Mouse (Mus musculus) forebrain, embryonic 11.5 days (tissue): ENCODE results near the gene Atp11b. TPM values are rescaled to one million over a fixed set of nuclear protein-coding genes. Genes with fewer than 3 reads are reported as not detected.

Experiments used
- ATAC-seq: fragments of 200-750 bp; cut with Nextera tagmentation; replicated peaks from 2 replicates; pipeline ENCODE4 v1.8.0; 2017; ENCODE audit warnings: moderate TSS enrichment; ENCODE audit not compliant: low FRiP score
- DNase-seq: peaks from one replicate; pipeline ENCODE4 v3.0.0-alpha.2; 2017; ENCODE audit warnings: low spot score
- H3K27ac ChIP-seq: fragments of 300-500 bp; sonication (generic); 2 replicates; pipeline ENCODE4 v1.5.1; 2014; ENCODE audit warnings: low read depth, low read length
- H3K27me3 ChIP-seq: fragments of 300-500 bp; sonication (generic); 2 replicates; pipeline ENCODE4 v1.6.1; 2014; ENCODE audit warnings: mild to moderate bottlenecking, low read length, mixed read lengths; ENCODE audit not compliant: control insufficient read depth, insufficient read depth
- H3K36me3 ChIP-seq: fragments of 300-500 bp; sonication (generic); 2 replicates; pipeline ENCODE4 v1.6.1; 2014; ENCODE audit warnings: mild to moderate bottlenecking, low read length, moderate library complexity, mixed read lengths; ENCODE audit not compliant: control insufficient read depth, insufficient read depth
- H3K4me1 ChIP-seq: fragments of 300-500 bp; sonication (generic); replicated peaks from 2 replicates; pipeline ENCODE4 v1.6.1; 2014; ENCODE audit warnings: low read length, mixed read lengths; ENCODE audit not compliant: control insufficient read depth, insufficient read depth
- H3K4me2 ChIP-seq: fragments of 300-500 bp; sonication (generic); 2 replicates; pipeline ENCODE4 v1.6.1; 2014; ENCODE audit warnings: low read depth, mild to moderate bottlenecking, low read length, moderate library complexity, mixed read lengths; ENCODE audit not compliant: severe bottlenecking
- H3K4me3 ChIP-seq: fragments of 300-500 bp; sonication (generic); 2 replicates; pipeline ENCODE4 v1.5.1; 2014; ENCODE audit warnings: low read depth, low read length
- H3K9ac ChIP-seq: fragments of 300-500 bp; sonication (generic); 2 replicates; pipeline ENCODE4 v1.6.1; 2014; ENCODE audit warnings: low read length
- H3K9me3 ChIP-seq: fragments of 300-500 bp; sonication (generic); 2 replicates; pipeline ENCODE4 v1.6.1; 2016; ENCODE audit warnings: low read length, mixed read lengths; ENCODE audit not compliant: control insufficient read depth
- WGBS: fragments of 180-500 bp; shearing (Covaris S2); extraction: QIAGEN DNeasy Blood & Tissue Kit; methylation state at CpG from one replicate; pipeline ENCODE4 v1.1.7; 2014; 5-methylcytosine and 5-hydroxymethylcytosine counted together
- polyA plus RNA-seq: library from polyadenylated mRNA; unstranded; fragments of >200 nt; fragmentation: Nextera tagmentation; extraction: Ambion mirVana; gene quantifications from 2 replicates; pipeline ENCODE4 v1.2.1, GENCODE M21; 2014

Atp11b gene
- polyA plus RNA-seq = 29.8 and 30.0 TPM in 2 replicates

- H3K4me1 ChIP-seq = no peaks in the 10 kb centered on the region
- peak within 1 kb of the TSS; percentile 69 for H3K4me3 ChIP-seq
- peak within 1 kb of the TSS; percentile 68 for H3K27ac ChIP-seq
- DNase-seq (peak; percentile 95), ATAC-seq (peak; percentile 93)
- H3K36me3 ChIP-seq = no peaks in the 10 kb centered on the region
- H3K9ac ChIP-seq = peak within 1 kb of the TSS; percentile 77
- WGBS = under 1% methylated on average over 78 of the region's 114 CpGs
- no peaks in the 10 kb centered on the region for H3K9me3 ChIP-seq
- peak within 1 kb of the TSS; percentile 54 for H3K4me2 ChIP-seq
- H3K27me3 ChIP-seq = no peaks in the 10 kb centered on the region
Measured at GRCm38 (mm10) chr3:35753825-35754767, at the start of gene Atp11b. Atp11b (plus strand) TSS chr3:35754106.

GRCm38 (mm10) chr3:35704328-35704613 lies 49.6 kb upstream of the Atp11b start:
- no peaks in the 10 kb centered on the region for H3K9me3 ChIP-seq
- no peak for DNase-seq
- H3K4me2 ChIP-seq = no peak overlapping the region
- H3K36me3 ChIP-seq = no peaks in the 10 kb centered on the region
- ATAC-seq = no peak
- no peaks in the 10 kb centered on the region for H3K4me1 ChIP-seq
- no peak overlapping the region for H3K9ac ChIP-seq
- WGBS = 85% methylated on average over 4 of the region's 4 CpGs
- H3K27ac ChIP-seq = no peak overlapping the region
- no peak overlapping the region for H3K4me3 ChIP-seq
- H3K27me3 ChIP-seq = no peaks in the 10 kb centered on the region

GRCm38 (mm10) chr3:35719531-35720205 lies 34.2 kb upstream of the Atp11b start:
- no peak overlapping the region for H3K27ac ChIP-seq
- H3K36me3 ChIP-seq = no peaks in the 10 kb centered on the region
- WGBS = 83% methylated on average over 8 of the region's 8 CpGs
- DNase-seq = no peak
- H3K9me3 ChIP-seq = no peaks in the 10 kb centered on the region
- H3K4me1 ChIP-seq = no peaks in the 10 kb centered on the region
- no peaks in the 10 kb centered on the region for H3K27me3 ChIP-seq
- H3K4me3 ChIP-seq = no peak overlapping the region
- no peak overlapping the region for H3K4me2 ChIP-seq
- ATAC-seq = no peak
- no peak overlapping the region for H3K9ac ChIP-seq

- H3K27me3 ChIP-seq = no peaks in the 10 kb centered on the region
- H3K4me1 ChIP-seq = no peaks in the 10 kb centered on the region
- no peak overlapping the region for H3K4me2 ChIP-seq
- no peaks in the 10 kb centered on the region for H3K36me3 ChIP-seq
- ATAC-seq (no peak), DNase-seq (no peak)
- no peak overlapping the region for H3K9ac ChIP-seq
- H3K27ac ChIP-seq = no peak overlapping the region
- H3K4me3 ChIP-seq = no peak overlapping the region
- H3K9me3 ChIP-seq = no peaks in the 10 kb centered on the region
- 79% methylated on average over 3 of the region's 3 CpGs for WGBS
Measured at GRCm38 (mm10) chr3:35720801-35721200, 33.1 kb upstream of the Atp11b start.

GRCm38 (mm10) chr3:35721818-35722446 lies 32.0 kb upstream of the Atp11b start:
- WGBS = 86% methylated on average over 4 of the region's 4 CpGs
- H3K27ac ChIP-seq = no peak overlapping the region
- no peaks in the 10 kb centered on the region for H3K4me1 ChIP-seq
- no peak overlapping the region for H3K4me2 ChIP-seq
- H3K36me3 ChIP-seq = no peaks in the 10 kb centered on the region
- H3K27me3 ChIP-seq = no peaks in the 10 kb centered on the region
- DNase-seq (no peak), ATAC-seq (no peak)
- no peak overlapping the region for H3K9ac ChIP-seq
- no peaks in the 10 kb centered on the region for H3K9me3 ChIP-seq
- H3K4me3 ChIP-seq = no peak overlapping the region

GRCm38 (mm10) chr3:35722811-35723210 lies 31.1 kb upstream of the Atp11b start:
- no peaks in the 10 kb centered on the region for H3K36me3 ChIP-seq
- ATAC-seq (no peak), DNase-seq (no peak)
- WGBS = 91% methylated on average over 7 of the region's 7 CpGs
- H3K4me1 ChIP-seq = no peaks in the 10 kb centered on the region
- H3K9me3 ChIP-seq = no peaks in the 10 kb centered on the region
- no peak overlapping the region for H3K4me2 ChIP-seq
- no peak overlapping the region for H3K4me3 ChIP-seq
- H3K27ac ChIP-seq = no peak overlapping the region
- no peaks in the 10 kb centered on the region for H3K27me3 ChIP-seq
- no peak overlapping the region for H3K9ac ChIP-seq

- no peaks in the 10 kb centered on the region for H3K36me3 ChIP-seq
- no peak overlapping the region for H3K9ac ChIP-seq
- no peak overlapping the region for H3K4me3 ChIP-seq
- H3K4me2 ChIP-seq = no peak overlapping the region
- no peak overlapping the region for H3K27ac ChIP-seq
- no peaks in the 10 kb centered on the region for H3K4me1 ChIP-seq
- ATAC-seq (no peak), DNase-seq (no peak)
- H3K9me3 ChIP-seq = no peaks in the 10 kb centered on the region
- 76% methylated on average over 9 of the region's 9 CpGs for WGBS
- H3K27me3 ChIP-seq = no peaks in the 10 kb centered on the region
Measured at GRCm38 (mm10) chr3:35723586-35724322, 30.2 kb upstream of the Atp11b start.

GRCm38 (mm10) chr3:35725096-35725495 lies 28.8 kb upstream of the Atp11b start:
- H3K27me3 ChIP-seq = no peaks in the 10 kb centered on the region
- H3K4me1 ChIP-seq = no peaks in the 10 kb centered on the region
- no peak for DNase-seq
- H3K27ac ChIP-seq = no peak overlapping the region
- no peak overlapping the region for H3K4me2 ChIP-seq
- no peak for ATAC-seq
- no peak overlapping the region for H3K9ac ChIP-seq
- 38% methylated on average over 7 of the region's 7 CpGs for WGBS
- H3K4me3 ChIP-seq = no peak overlapping the region
- H3K36me3 ChIP-seq = no peaks in the 10 kb centered on the region
- no peaks in the 10 kb centered on the region for H3K9me3 ChIP-seq
